Mouse (Mus musculus) cerebellum, adult 2 months (tissue): ENCODE measurements around the gene Gfral.

Source experiments
- CTCF ChIP-seq: fragments of 200-500 bp; IDR thresholded peaks from 2 replicates; pipeline ENCODE4 v1.5.1; 2011; ENCODE audit warnings: low read depth, mild to moderate bottlenecking, control low read depth, low read length, moderate library complexity, borderline replicate concordance; ENCODE audit not compliant: insufficient read depth
- POLR2A ChIP-seq: fragments of 200-500 bp; IDR thresholded peaks from 2 replicates; pipeline ENCODE4 v1.6.1; 2011; ENCODE audit warnings: low read length, control low read depth, borderline replicate concordance; ENCODE audit not compliant: insufficient read depth

- TF ChIP-seq CTCF (no peak), POLR2A (no peak)
Observed at GRCm38 (mm10) chr9:76129353-76129752, 84.1 kb downstream of the Gfral start.
